In the genomic region with DNA sequence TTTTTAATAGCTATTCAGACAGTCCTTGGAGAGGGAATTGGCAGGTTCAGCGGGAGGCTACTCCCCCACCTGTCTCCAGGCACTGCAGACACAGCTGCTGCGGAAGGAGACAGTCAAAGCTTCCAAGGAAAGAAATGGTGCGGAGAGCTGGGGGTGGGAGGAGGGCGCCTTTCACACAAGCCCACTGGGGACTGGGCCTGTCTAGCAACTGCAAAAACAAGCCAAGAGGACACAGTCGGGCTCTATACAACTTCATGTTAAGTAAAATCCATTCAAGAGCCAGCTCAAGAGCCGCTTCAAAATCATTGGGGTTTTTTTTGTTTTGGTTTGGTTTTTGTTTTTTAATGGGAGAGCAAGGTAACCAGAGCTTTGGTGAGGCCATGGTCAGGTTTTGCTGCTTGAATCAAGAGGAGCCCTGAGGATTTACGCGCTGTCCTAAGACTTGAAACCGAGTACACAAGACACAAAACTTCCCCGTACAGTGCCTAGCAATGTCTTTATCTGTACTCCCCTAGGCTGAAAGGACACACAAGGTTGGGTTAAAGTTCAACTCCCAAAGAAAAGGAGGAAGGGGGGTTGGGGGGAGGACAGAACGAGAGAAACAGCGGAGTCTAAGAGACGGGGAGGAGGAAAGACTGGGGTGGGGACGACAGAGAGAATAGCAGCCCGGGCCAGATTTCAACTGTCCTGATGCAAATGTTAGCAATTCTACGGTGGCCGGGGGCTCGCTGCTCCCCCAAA, we compare ENCODE assay signal across 8 mouse cellular contexts.
DNase-seq lines count a peak whose midpoint lies in the region; ATAC-seq and TF ChIP-seq lines count a peak whose summit lies in the region.

No protein-coding gene starts in this region.

- peaks cover 23% of the 10 kb centered on the region for H3K27me3 ChIP-seq in forebrain, embryonic 10.5 days (ENCODE audit: poor library complexity, severe bottlenecking)
- H3K27me3 ChIP-seq in heart, embryonic 12.5 days (replicated peaks) = no peaks in the 10 kb centered on the region
- H3K27me3 ChIP-seq in liver, embryonic 13.5 days = peaks cover 31% of the 10 kb centered on the region

- peak; percentile 39 for ATAC-seq in CD4-positive, CD25-positive, alpha-beta regulatory T cell, adult 4 months
- peak; percentile 51 for ATAC-seq in heart, embryonic 12.5 days (ENCODE audit: insufficient number of reproducible peaks, low FRiP score)
- no peak for ATAC-seq in liver, embryonic 13.5 days (ENCODE audit: low read depth)

- H3K4me2 ChIP-seq in heart, embryonic 12.5 days = peak overlapping the region; percentile 78
- H3K4me2 ChIP-seq in liver, embryonic 13.5 days = peak overlapping the region; percentile 70

- no peaks in the 10 kb centered on the region for H3K36me3 ChIP-seq in forebrain, embryonic 10.5 days (replicated peaks)
- no peaks in the 10 kb centered on the region; the same call in 1 of the 2 replicates for H3K36me3 ChIP-seq in heart, embryonic 12.5 days
- no peaks in the 10 kb centered on the region for H3K36me3 ChIP-seq in liver, embryonic 13.5 days

- peak overlapping the region; percentile 88 for H3K27ac ChIP-seq in forebrain, embryonic 10.5 days
- H3K27ac ChIP-seq in heart, embryonic 12.5 days (ENCODE audit: poor library complexity, severe bottlenecking) = peak overlapping the region; percentile 58
- no peak overlapping the region for H3K27ac ChIP-seq in liver, embryonic 13.5 days

- peak; percentile 95 for DNase-seq in brain, embryonic 14.5 days (ENCODE audit: low read depth)
- peak; percentile 58 for DNase-seq in forebrain, embryonic 10.5 days (ENCODE audit: extremely low spot score, low spot score)
- DNase-seq in kidney, adult 9 months = peak; percentile 86
- no peak for DNase-seq in liver, embryonic 13.5 days
- peak; percentile 44 for DNase-seq in naive thymus-derived CD4-positive, alpha-beta T cell, adult 2 months (ENCODE audit: low read depth)
- DNase-seq in thymus, postnatal 0 days (ENCODE audit: low spot score) = peak; percentile 13

- no peak for TF ChIP-seq POLR2A in brain, embryonic 14.5 days (IDR thresholded peaks at IDR 0.05; ENCODE audit: borderline replicate concordance, extremely low read depth, insufficient read depth, insufficient read length, poor library complexity, severe bottlenecking)

- H3K9ac ChIP-seq in heart, embryonic 12.5 days = peak overlapping the region; percentile 74
- H3K9ac ChIP-seq in liver, embryonic 13.5 days = peak overlapping the region; percentile 47; the same call in 1 of the 2 replicates

- 3% methylated on average over 18 of the region's 18 CpGs for WGBS in forebrain, embryonic 10.5 days
- WGBS in heart, embryonic 12.5 days = 5% methylated on average over 18 of the region's 18 CpGs
- WGBS in liver, embryonic 13.5 days (ENCODE audit: insufficient replicate concordance) = 4% methylated on average over 18 of the region's 18 CpGs

- no peak for TF ChIP-seq CTCF in brain, embryonic 14.5 days (IDR thresholded peaks at IDR 0.05; ENCODE audit: borderline replicate concordance, extremely low read depth, insufficient read depth, insufficient read length)

- H3K4me1 ChIP-seq in forebrain, embryonic 10.5 days = peaks cover 24% of the 10 kb centered on the region
- H3K4me1 ChIP-seq in heart, embryonic 12.5 days (replicated peaks) = peaks cover 6% of the 10 kb centered on the region; the same call in 1 of the 2 replicates
- H3K4me1 ChIP-seq in liver, embryonic 13.5 days (replicated peaks) = peaks cover 7% of the 10 kb centered on the region; the same call in 1 of the 2 replicates

- H3K4me3 ChIP-seq in forebrain, embryonic 10.5 days = peak overlapping the region; percentile 53
- peak overlapping the region; percentile 48 for H3K4me3 ChIP-seq in heart, embryonic 12.5 days
- H3K4me3 ChIP-seq in liver, embryonic 13.5 days (replicated peaks) = peak overlapping the region; percentile 51

- H3K9me3 ChIP-seq in forebrain, embryonic 10.5 days = no peaks in the 10 kb centered on the region
- peaks cover 6% of the 10 kb centered on the region; the same call in 1 of the 2 replicates for H3K9me3 ChIP-seq in heart, embryonic 12.5 days (replicated peaks)
- no peaks in the 10 kb centered on the region for H3K9me3 ChIP-seq in liver, embryonic 13.5 days (replicated peaks)
